Mouse (Mus musculus) frontal cortex, adult (tissue): ENCODE results near the gene Fam118a.
"Not testable (repeated sequence)": the region's sequence is repeated elsewhere in the genome, so short reads cannot be mapped to it uniquely, and the experiment has no call there.

Experiments
- ATAC-seq: cut with Nextera tagmentation; 2 replicates; pipeline ENCODE4 v1.9.2; 2017; ENCODE audit warnings: mild to moderate bottlenecking, moderate library complexity, mixed read lengths; ENCODE audit not compliant: low TSS enrichment

Gene Fam118a

DNA sequence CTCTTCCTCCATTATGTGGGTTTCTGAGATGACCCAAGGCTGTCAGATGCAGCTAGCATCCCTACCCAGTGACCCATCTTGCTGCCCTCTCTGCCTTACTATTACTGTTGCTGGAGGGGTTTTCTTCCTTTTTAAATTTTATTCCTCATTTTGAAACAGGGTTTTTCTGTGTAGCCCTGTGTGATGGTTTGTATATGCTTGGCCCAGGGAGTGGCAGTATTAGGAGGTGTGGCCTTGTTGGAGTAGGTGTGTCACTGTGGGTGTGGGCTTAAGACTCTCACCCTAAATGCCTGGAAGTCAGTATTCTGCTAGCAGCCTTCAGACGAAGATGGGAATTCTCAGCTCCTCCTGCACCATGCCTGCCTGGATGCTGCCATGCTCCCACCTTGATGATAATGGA, at the start of gene Fam118a:
Gene Fam118a (plus strand): TSS at position 301 of the 400 bp plus-strand sequence.
- ATAC-seq = not testable (repeated sequence)

DNA sequence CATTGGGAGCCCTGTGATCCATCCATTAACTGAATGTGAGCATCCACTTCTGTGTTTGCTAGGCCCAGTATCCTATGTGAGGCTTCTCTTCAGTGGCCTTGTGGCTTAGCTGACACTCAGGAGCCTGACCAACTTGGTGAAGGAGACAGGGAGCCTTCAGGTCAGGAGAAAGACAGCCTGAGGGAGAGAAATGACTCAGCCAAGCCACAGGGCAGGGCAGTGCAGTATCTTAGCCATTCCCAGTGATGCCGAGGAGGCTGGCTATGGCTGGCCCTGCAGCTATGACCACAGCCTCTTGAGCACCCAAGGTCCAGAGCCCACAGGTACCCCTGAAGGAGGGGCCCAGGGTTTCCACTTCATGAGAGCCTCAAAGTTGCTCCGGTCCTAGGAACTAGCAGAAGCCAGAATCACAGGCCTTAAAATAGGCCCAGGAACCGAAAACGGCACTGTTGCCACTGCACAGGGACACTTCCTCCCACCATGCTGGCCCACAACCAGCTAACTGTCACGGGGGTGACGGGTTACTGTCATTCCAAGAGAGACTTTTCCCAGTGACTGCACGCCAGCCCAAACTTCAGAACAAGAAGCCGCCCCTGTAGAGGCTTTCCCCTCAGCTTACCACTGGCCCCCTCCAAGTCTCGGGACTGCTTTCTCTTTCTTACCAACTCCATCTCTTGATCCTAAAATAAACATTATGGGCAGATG, 47.0 kb upstream of the Fam118a start:
- ATAC-seq = peak; percentile 56; the same call in 1 of the 2 replicates

GRCm38 (mm10) chr15:84982888-84983287, 45.9 kb upstream of the Fam118a start:
- no peak for ATAC-seq

DNA sequence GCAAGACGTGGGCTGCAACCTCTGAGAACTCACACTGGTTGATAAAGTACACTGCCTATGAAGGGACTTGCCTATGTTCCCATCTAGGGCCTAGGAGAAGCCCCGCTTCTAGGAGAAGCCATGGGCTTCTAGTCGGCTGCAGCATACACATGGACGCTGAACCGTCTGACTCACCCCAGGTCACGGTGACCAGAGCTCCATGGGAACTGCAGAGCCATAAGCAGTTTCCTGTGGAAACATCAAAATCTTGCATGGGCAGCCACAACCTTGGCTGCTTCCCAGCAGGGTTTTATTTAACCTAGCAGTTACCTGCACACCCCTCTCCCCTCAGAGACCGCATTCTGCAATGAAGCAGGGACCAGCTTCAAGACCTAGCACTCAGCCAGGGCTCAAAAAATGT, 45.0 kb upstream of the Fam118a start:
- no peak for ATAC-seq

DNA sequence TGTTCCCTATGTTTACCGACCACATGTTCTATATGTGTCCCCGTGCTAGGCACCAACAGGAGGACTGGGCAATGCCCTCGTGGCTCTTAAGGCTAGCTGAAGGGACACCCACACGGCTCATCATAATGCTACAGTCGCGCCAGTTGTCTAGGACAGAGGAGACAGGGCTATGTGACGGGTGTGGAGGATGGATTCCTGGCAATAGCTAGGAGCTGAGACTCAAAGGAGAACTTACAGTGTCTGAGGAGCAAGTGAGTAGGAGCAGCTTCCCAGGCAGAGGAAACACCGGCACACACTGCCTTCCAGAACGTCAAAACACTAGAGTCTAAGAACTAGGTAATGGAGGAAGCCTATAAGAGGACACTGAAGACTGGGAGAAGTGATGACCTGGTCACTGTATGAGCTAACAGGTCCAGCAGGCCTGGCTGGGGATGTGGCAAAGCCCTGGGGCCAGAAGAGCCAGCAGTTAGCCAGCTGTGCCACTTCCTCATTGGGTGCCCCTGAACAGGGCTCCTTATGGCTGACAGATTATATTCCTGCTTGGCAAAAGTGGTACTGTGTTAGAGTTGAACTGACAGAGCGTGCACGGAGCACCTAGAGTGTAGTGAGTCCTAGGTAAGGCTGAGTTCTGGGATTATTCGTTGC, 43.1 kb upstream of the Fam118a start:
- peak; percentile 38 for ATAC-seq

GRCm38 (mm10) chr15:84986171-84987019, 42.4 kb upstream of the Fam118a start:
- ATAC-seq = no peak

DNA sequence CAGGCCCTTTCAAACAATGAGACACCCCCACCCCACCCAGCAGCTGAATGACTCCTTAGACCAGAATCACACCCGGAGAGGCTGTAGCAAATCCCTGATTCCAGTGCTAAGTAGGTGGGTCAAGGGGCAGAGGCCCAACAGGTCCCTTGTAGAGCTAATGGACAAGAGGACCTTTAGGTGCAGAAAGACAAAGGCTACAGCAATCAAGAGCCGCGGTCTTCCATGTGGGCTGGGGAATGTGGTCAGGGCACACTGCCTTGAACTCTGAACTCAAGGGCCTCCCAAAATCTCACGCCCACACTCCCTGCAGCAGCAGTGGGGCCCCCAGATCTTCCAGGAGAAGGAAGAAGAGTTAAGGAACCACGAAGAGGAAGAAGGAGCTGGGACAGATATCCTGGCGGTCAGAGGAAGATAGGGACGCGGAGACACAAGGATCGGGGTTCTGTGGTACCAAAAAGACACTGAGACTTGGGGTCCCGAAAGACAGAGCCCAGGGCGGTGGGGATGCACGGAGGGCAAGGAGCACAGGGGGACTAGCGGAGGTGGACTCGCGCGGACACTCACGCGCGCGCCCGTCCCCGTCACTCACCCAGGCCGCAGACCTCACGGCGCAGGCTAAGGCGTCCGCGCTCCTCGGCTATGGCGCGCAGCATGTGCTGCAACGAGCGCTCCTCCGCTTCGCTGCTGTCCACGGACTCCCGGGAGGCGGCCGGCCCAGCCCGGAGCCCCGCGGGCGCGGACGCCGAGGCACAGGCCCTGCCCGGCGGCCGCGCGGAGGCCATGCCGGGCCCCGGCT, 41.5 kb upstream of the Fam118a start:
- ATAC-seq = peak; percentile 14; the same call in 1 of the 2 replicates

GRCm38 (mm10) chr15:84987874-84988825, 40.6 kb upstream of the Fam118a start, which contains the start of gene 5031439G07Rik:
5031439G07Rik (minus strand) TSS chr15:84988551.
- peak; percentile 75 for ATAC-seq

DNA sequence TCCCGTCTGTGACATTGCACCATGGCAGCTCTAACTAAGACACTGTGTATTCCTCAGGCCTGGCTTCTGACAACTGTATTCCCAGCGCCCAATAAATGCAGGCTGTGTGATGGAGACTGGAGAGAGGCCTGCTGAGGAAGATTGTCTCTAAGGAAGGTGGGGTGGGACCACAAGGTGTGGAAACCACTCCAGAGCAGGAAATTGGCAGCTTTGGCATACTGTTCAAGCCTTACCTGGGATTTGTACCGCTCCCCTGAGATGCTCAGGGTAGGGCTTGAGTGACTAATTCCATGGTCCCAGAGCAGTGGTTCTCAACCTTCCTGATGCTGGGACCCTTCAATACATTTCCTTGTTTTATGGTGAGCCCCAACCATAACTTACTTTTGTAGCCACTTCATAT, 39.6 kb upstream of the Fam118a start:
- no peak for ATAC-seq

- ATAC-seq = no peak; the same call in 1 of the 2 replicates
Measured at GRCm38 (mm10) chr15:84989771-84990170, 39.0 kb upstream of the Fam118a start.

- ATAC-seq = peak; percentile 53
Measured at GRCm38 (mm10) chr15:84994498-84994897, 34.2 kb upstream of the Fam118a start.

DNA sequence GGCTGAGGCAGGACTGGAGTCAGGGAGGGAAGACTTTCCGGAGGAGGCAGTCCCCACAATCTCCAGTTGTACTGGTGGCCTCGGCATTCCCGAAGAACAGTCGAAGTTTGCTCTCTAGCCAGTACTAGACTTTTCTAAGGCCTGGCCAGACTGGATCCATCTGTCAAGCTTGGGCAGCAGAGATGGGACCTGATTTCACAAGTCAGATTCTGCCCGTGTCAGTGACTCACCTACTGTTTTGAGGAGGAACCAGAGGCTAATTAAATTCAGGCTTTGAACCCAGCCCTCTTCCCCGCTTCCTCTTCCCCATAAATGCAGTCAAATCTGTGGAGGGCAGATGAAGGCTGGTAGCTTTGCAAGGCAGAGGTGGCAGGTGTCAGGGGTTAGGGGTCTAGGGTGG, 33.7 kb upstream of the Fam118a start:
- ATAC-seq = no peak

DNA sequence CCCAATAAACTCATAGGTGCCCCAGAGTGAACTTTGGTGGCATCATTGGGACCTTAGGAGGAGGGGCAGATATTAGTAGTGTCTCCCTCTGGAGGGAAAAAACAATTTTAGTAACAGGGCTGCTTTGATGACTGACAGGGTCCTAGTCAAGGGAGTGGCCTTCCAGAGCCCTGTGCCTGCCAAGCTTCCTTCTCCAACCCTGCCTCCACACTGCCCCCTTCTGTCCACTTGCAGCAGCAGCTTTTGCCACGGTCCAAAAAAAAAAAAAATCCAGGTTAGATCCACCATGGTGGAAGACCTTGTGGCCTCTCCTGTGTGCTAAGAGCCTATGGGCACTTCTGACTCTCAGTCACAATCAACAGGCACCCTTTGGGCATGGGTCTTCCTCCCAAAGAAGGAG, 32.8 kb upstream of the Fam118a start:
- no peak for ATAC-seq

- peak; percentile 76 for ATAC-seq
Measured at GRCm38 (mm10) chr15:84997768-84998454, 30.8 kb upstream of the Fam118a start.

DNA sequence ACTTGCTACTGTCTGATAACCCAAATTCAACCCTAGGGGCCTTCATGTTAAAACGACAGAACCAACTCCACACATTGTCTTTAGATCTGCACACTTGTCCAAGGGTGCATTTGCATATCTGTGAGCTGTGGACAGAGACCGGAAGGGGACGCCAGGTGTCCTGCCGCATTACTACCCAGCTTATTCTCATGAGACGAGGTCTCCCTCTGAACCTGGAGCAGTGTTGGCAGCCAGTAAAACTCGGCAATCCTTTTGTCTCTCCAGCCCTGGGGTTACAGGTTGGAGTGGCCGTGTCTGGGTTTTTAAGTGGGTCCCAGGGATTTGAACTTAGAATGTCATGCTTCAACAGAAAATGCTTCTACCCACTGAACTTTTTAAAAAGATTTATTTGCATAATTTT, 28.8 kb upstream of the Fam118a start:
- no peak for ATAC-seq

GRCm38 (mm10) chr15:85000984-85001982, 27.5 kb upstream of the Fam118a start:
- ATAC-seq = peak; percentile 67

DNA sequence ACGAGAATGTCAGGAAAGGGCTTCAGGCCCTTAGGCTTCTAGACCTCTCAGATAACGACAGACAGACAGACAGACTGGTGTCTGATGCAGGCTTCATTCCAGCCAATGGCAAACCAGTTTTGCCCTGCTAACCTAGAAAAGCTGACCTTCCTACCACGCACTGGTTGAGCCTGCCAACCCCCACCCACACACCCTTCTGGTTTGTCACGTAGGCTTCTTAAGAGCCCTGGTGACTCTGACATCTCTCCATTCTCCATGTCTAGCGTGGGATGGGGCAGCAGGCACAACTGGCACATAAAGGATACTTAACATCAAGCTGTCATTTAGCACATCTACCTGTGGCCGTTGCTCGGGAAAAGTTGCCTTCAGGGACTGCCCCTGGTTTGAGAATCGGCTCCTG, 19.1 kb upstream of the Fam118a start:
- ATAC-seq = no peak

DNA sequence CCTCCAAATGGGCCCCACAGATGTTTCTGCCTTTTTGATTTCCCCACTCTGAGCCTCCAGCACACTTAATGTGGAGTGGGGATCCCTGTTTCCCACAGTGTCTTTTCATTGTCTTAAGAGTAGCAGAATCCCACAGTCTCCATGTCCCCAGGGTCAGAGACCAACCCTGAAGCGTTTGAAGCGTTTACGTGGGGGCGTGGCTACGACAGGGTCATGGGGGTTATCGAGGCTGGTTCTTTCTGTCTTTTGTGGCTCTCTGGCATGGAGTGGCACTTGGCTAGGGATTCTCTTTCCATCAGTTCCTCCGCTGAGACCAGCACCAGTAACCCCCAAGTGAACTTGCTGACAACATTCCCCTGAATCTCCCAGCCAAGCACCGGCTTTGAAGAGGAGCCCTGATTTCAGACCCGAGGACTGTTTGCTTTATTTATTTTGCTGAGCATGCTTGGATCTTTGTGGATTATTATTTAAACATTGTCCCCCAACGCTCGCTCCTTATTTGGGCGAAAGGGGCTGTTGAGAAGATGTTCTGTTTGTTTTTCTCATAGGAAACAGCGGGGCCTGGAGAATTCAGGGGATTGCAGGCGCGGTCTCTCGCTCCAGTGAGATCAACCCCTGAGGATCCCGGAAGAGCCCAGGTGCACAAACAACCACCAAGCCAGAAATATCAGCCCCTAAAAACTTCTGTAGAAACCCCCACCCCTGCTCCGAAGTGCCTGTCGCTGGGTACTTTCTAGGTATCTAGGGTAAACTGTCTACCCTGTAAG, 16.7 kb upstream of the Fam118a start:
- no peak for ATAC-seq
